Mouse (Mus musculus) C2C12 (cell line): ENCODE measurements around the gene Nrp2.

Experiments used
- CTCF ChIP-seq: IDR thresholded peaks from one replicate; pipeline ENCODE4 v1.5.1; 2011; ENCODE audit not compliant: control insufficient read depth, insufficient read depth, insufficient read length
- MAX ChIP-seq: IDR thresholded peaks from one replicate; pipeline ENCODE4 v1.6.1; 2011; ENCODE audit warnings: mild to moderate bottlenecking, control low read depth
- MYOD1 ChIP-seq: IDR thresholded peaks from one replicate; pipeline ENCODE4 v1.6.1; 2011; ENCODE audit warnings: low read depth; ENCODE audit not compliant: control insufficient read depth, insufficient read length

DNA sequence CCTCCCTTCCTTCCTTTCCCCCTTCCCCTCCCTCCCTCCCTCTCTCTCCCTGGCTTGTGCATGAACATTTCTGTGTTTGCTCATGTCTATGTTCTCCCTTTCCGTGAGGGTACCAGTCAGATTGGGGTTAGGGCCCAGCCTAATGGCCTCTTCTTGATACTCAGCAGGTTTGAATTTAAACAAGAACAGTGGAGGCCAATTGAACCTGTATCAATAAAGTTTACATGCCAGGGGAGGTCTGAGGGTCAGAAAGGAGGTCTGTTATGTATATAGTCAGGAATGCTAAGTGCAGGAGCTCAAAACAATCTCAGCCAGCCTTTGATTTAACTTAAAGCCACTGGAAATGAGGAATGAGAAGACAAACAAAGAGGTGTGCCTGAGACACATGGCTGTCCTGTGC, 110.9 kb downstream of the Nrp2 start:
- TF ChIP-seq CTCF (no peak), MAX (no peak), MYOD1 (no peak)
